Mouse (Mus musculus) macrophage (primary cell): ENCODE data around the gene Krit1. TPM values are rescaled to one million over a fixed set of nuclear protein-coding genes. Genes with fewer than 3 reads are reported as not detected.
"Not testable (repeated sequence)": the region's sequence is repeated elsewhere in the genome, so short reads cannot be mapped to it uniquely, and the experiment has no call there.

Experiments
- H3K27ac ChIP-seq: fragments of 350-480 bp; formaldehyde crosslinking; 2 replicates; pipeline ENCODE4 v1.9.0; 2021
- H3K36me3 ChIP-seq: fragments of 350-480 bp; formaldehyde crosslinking; 2 replicates; pipeline ENCODE4 v1.9.0; 2021; ENCODE audit errors: inconsistent target
- H3K4me3 ChIP-seq: fragments of 350-480 bp; formaldehyde crosslinking; 2 replicates; pipeline ENCODE4 v1.9.0; 2021; ENCODE audit errors: inconsistent target
- H3K79me2 ChIP-seq: fragments of 350-480 bp; formaldehyde crosslinking; 2 replicates; pipeline ENCODE4 v1.9.0; 2021; ENCODE audit errors: inconsistent target
- WGBS: methylation state at CpG from one replicate; pipeline ENCODE4 v1.1.7; 2026; ENCODE audit warnings: inconsistent platforms; ENCODE audit not compliant: missing documents; 5-methylcytosine and 5-hydroxymethylcytosine counted together
- polyA plus RNA-seq: library from polyadenylated mRNA; stranded (reverse); fragments of 250-400 nt; gene quantifications from 3 replicates; pipeline ENCODE4 v1.2.4, GENCODE M21; 2018; ENCODE audit warnings: inconsistent platforms
- total RNA-seq, 78 experiments: library from RNA; depleted of rRNA; stranded (reverse); fragments of 250-400 nt; gene quantifications; 1 replicate in 9 of 78; 2 replicates in 24 of 78; 3 replicates in 43 of 78; 4 replicates in 2 of 78; pipeline ENCODE4 v1.2.4; 2018; ENCODE audit warnings: inconsistent platforms in 56 of 78

The Krit1 gene
- total RNA-seq (2018; cell fraction: chromatin; rRNA removed) = 100 to 1,000 TPM in 25 of 26 experiments, 10 to 100 TPM in 1; 96.5 to 313 (median 224) TPM
- 10 to 100 TPM; 12.9 to 23.7 (median 15.0) TPM for total RNA-seq (2018; cell fraction: cytosol; rRNA removed)
- 100 to 1,000 TPM in 22 of 26 experiments, 10 to 100 TPM in 4; 85.9 to 290 (median 145) TPM for total RNA-seq (2018; cell fraction: nucleus; rRNA removed)
- 11.6 to 22.2 TPM (median 16.3 TPM) in 3 replicates for polyA plus RNA-seq

- under 1% methylated on average over 76 of the region's 109 CpGs for WGBS
- Histone ChIP-seq H3K79me2 (peaks cover 84% of the 10 kb centered on the region), H3K36me3 (no peaks in the 10 kb centered on the region), H3K4me3 (peak within 1 kb of the TSS; percentile 91), H3K27ac (peak within 1 kb of the TSS; percentile 71)
Observed at GRCm38 (mm10) chr5:3802433-3803291, at the start of gene Krit1, which contains the start of gene Ankib1. TSS of gene Krit1 (plus strand) at chr5:3803184. TSS of gene Ankib1 (minus strand) at chr5:3802925.

- no peak overlapping the region for H3K4me3 ChIP-seq
- peaks cover 29% of the 10 kb centered on the region for H3K79me2 ChIP-seq
- WGBS = 73% methylated on average over 3 of the region's 3 CpGs
- H3K27ac ChIP-seq = no peak overlapping the region
- 0 out of 2 replicates have a peak, but pooled peaks cover 4% of the 10 kb centered on the region for H3K36me3 ChIP-seq
Observed at GRCm38 (mm10) chr5:3771512-3771911, 31.5 kb upstream of the Krit1 start.

GRCm38 (mm10) chr5:3772017-3772416, 31.0 kb upstream of the Krit1 start:
- no peak overlapping the region; the same call in 1 of the 2 replicates for H3K4me3 ChIP-seq
- no peak overlapping the region for H3K27ac ChIP-seq
- peaks cover 34% of the 10 kb centered on the region for H3K79me2 ChIP-seq
- 30% methylated on average over 3 of the region's 3 CpGs for WGBS
- H3K36me3 ChIP-seq = 0 out of 2 replicates have a peak, but pooled peaks cover 4% of the 10 kb centered on the region

- H3K27ac ChIP-seq = no peak overlapping the region
- peaks cover 93% of the 10 kb centered on the region for H3K79me2 ChIP-seq
- H3K4me3 ChIP-seq = no peak overlapping the region
- H3K36me3 ChIP-seq = no peaks in the 10 kb centered on the region
Observed at GRCm38 (mm10) chr5:3782670-3783069, 20.3 kb upstream of the Krit1 start.

GRCm38 (mm10) chr5:3783947-3784681, 18.9 kb upstream of the Krit1 start:
- H3K27ac ChIP-seq = no peak overlapping the region
- H3K79me2 ChIP-seq = peaks cover 90% of the 10 kb centered on the region
- WGBS = 96% methylated on average over 2 of the region's 2 CpGs
- no peaks in the 10 kb centered on the region for H3K36me3 ChIP-seq
- no peak overlapping the region for H3K4me3 ChIP-seq

GRCm38 (mm10) chr5:3784751-3785496, 18.1 kb upstream of the Krit1 start:
- Histone ChIP-seq H3K79me2 (peaks cover 90% of the 10 kb centered on the region), H3K27ac (no peak overlapping the region), H3K4me3 (no peak overlapping the region), H3K36me3 (no peaks in the 10 kb centered on the region)
- WGBS = 100% methylated on average over 1 of the region's 1 CpGs

GRCm38 (mm10) chr5:3787548-3787947, 15.4 kb upstream of the Krit1 start:
- WGBS = 75% methylated on average over 4 of the region's 4 CpGs
- Histone ChIP-seq H3K36me3 (no peaks in the 10 kb centered on the region), H3K27ac (0 out of 2 replicates have a peak overlapping the region, but pooled peaks have one; percentile 5)

GRCm38 (mm10) chr5:3791048-3791447, 11.9 kb upstream of the Krit1 start:
- Histone ChIP-seq H3K4me3 (no peak overlapping the region), H3K27ac (no peak overlapping the region), H3K79me2 (peaks cover 93% of the 10 kb centered on the region), H3K36me3 (no peaks in the 10 kb centered on the region)

More at GRCm38 (mm10) chr5:3787548-3787947, 15.4 kb upstream of the Krit1 start:
- Histone ChIP-seq H3K79me2 (peaks cover 91% of the 10 kb centered on the region), H3K4me3 (no peak overlapping the region)

- no CpG with 5 or more reads among the region's 2 CpGs for WGBS
- H3K4me3 ChIP-seq, H3K27ac ChIP-seq, H3K36me3 ChIP-seq: not testable (repeated sequence)
- peaks cover 98% of the 10 kb centered on the region for H3K79me2 ChIP-seq
Observed at GRCm38 (mm10) chr5:3797101-3797500, 5.9 kb upstream of the Krit1 start.

- not testable (repeated sequence) for H3K4me3 ChIP-seq, H3K36me3 ChIP-seq, H3K27ac ChIP-seq
- peaks cover 85% of the 10 kb centered on the region for H3K79me2 ChIP-seq
Observed at GRCm38 (mm10) chr5:3798656-3799055, 4.3 kb upstream of the Krit1 start.

- 100% methylated on average over 1 of the region's 1 CpGs for WGBS
- Histone ChIP-seq H3K79me2 (peaks cover 84% of the 10 kb centered on the region), H3K4me3 (no peak overlapping the region), H3K27ac (no peak overlapping the region), H3K36me3 (no peaks in the 10 kb centered on the region)
Observed at GRCm38 (mm10) chr5:3800041-3800440, 2.9 kb upstream of the Krit1 start.

GRCm38 (mm10) chr5:3800881-3801280, 2.1 kb upstream of the Krit1 start:
- Histone ChIP-seq H3K36me3 (no peaks in the 10 kb centered on the region), H3K27ac (no peak overlapping the region), H3K4me3 (no peak overlapping the region), H3K79me2 (peaks cover 84% of the 10 kb centered on the region)
- 71% methylated on average over 4 of the region's 4 CpGs for WGBS

GRCm38 (mm10) chr5:3801672-3802432, 1.1 kb upstream of the Krit1 start:
- Histone ChIP-seq H3K4me3 (peak overlapping the region; percentile 72), H3K79me2 (peaks cover 84% of the 10 kb centered on the region), H3K27ac (peak overlapping the region; percentile 15; the same call in 1 of the 2 replicates), H3K36me3 (no peaks in the 10 kb centered on the region)
- WGBS = 6% methylated on average over 18 of the region's 18 CpGs
